Mouse (Mus musculus) retina, postnatal 7 days (tissue): ENCODE results near the gene Fsip2.

ENCODE experiments used
- DNase-seq: peaks from one replicate; pipeline ENCODE4 v3.0.0-alpha.2; 2012; ENCODE audit warnings: low read depth, low spot score

Fsip2 gene

GRCm38 (mm10) chr2:82943472-82943871, at the start of gene Fsip2:
TSS of gene Fsip2 (plus strand) at chr2:82943634.
- no peak for DNase-seq

- no peak for DNase-seq
These were observed 20.0 kb downstream of the Fsip2 start for GRCm38 (mm10) chr2:82963443-82963842.

GRCm38 (mm10) chr2:83025853-83026252, 82.4 kb downstream of the Fsip2 start:
- no peak for DNase-seq

GRCm38 (mm10) chr2:83052914-83053690, 109.7 kb downstream of the Fsip2 start:
- no peak for DNase-seq
